Mouse (Mus musculus) embryonic facial prominence, embryonic 14.5 days (tissue): ENCODE results near the gene Mrpl22. TPM values are rescaled to one million over a fixed set of nuclear protein-coding genes. Genes with fewer than 3 reads are reported as not detected.

Experiments
- ATAC-seq: fragments of 200-750 bp; cut with Nextera tagmentation; 2 replicates; pipeline ENCODE4 v1.8.0; 2017; ENCODE audit warnings: low read depth, moderate number of reproducible peaks, moderate TSS enrichment
- DNase-seq: peaks from one replicate; pipeline ENCODE4 v3.0.0-alpha.2; 2015; ENCODE audit warnings: low spot score
- H3K27ac ChIP-seq: fragments of 300-500 bp; sonication (generic); replicated peaks from 2 replicates; pipeline ENCODE4 v1.5.1; 2014; ENCODE audit warnings: low read depth, mild to moderate bottlenecking, low read length, moderate library complexity
- H3K27me3 ChIP-seq: fragments of 300-500 bp; sonication (generic); replicated peaks from 2 replicates; pipeline ENCODE4 v1.6.1; 2014; ENCODE audit warnings: low read length; ENCODE audit not compliant: control insufficient read depth, insufficient read depth
- H3K36me3 ChIP-seq: fragments of 300-500 bp; sonication (generic); 2 replicates; pipeline ENCODE4 v1.6.1; 2014; ENCODE audit warnings: low read length, mixed read lengths; ENCODE audit not compliant: control insufficient read depth, insufficient read depth
- H3K4me1 ChIP-seq: fragments of 300-500 bp; sonication (generic); 2 replicates; pipeline ENCODE4 v1.6.1; 2014; ENCODE audit warnings: antibody characterized with exemption, low read length; ENCODE audit not compliant: control insufficient read depth, insufficient read depth
- H3K4me2 ChIP-seq: fragments of 300-500 bp; sonication (generic); 2 replicates; pipeline ENCODE4 v1.6.1; 2014; ENCODE audit warnings: low read depth, mild to moderate bottlenecking, low read length, moderate library complexity, mixed read lengths
- H3K4me3 ChIP-seq: fragments of 300-500 bp; sonication (generic); 2 replicates; pipeline ENCODE4 v1.5.1; 2014; ENCODE audit warnings: low read depth, mild to moderate bottlenecking, low read length
- H3K9ac ChIP-seq: fragments of 300-500 bp; sonication (generic); 2 replicates; pipeline ENCODE4 v1.6.1; 2014; ENCODE audit warnings: low read depth, mild to moderate bottlenecking, low read length, moderate library complexity, mixed read lengths
- H3K9me3 ChIP-seq: fragments of 300-500 bp; sonication (generic); 2 replicates; pipeline ENCODE4 v1.6.1; 2016; ENCODE audit warnings: low read length; ENCODE audit not compliant: control insufficient read depth
- WGBS: fragments of 180-500 bp; shearing (Covaris S2); extraction: QIAGEN DNeasy Blood & Tissue Kit; methylation state at CpG from one replicate; pipeline ENCODE4 v1.1.7; 2014; 5-methylcytosine and 5-hydroxymethylcytosine counted together
- polyA plus RNA-seq: library from polyadenylated mRNA; unstranded; fragments of >200 nt; fragmentation: Nextera tagmentation; extraction: Ambion mirVana; gene quantifications from 2 replicates; pipeline ENCODE4 v1.2.1, GENCODE M21; 2014

The Mrpl22 gene
- polyA plus RNA-seq, 1 experiment from 2014 or later = 113 TPM

DNA sequence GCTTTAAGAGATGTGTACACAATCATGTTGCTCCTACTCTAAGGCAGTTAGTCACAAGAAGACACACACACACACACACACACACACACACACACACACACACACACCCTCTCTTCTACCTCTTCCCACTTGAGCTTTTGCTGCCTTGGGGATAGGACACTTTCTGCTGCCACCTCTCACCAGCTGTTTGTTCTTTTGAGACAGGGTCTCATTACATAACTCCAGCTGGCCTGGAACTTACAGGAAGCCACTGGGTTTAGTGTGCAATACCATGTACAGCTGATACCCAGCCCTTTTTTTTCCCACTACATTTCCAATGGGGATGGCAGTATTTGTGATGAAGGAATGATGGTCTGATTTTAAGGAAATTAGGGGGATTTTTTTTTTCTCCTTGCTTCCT, 36.2 kb upstream of the Mrpl22 start:
- no peak overlapping the region for H3K27ac ChIP-seq
- no peaks in the 10 kb centered on the region for H3K9me3 ChIP-seq
- DNase-seq = no peak
- no peak for ATAC-seq
- no peak overlapping the region for H3K9ac ChIP-seq
- peaks cover 95% of the 10 kb centered on the region for H3K36me3 ChIP-seq
- no peaks in the 10 kb centered on the region for H3K4me1 ChIP-seq
- no peaks in the 10 kb centered on the region for H3K27me3 ChIP-seq
- H3K4me2 ChIP-seq = no peak overlapping the region
- H3K4me3 ChIP-seq = no peak overlapping the region

DNA sequence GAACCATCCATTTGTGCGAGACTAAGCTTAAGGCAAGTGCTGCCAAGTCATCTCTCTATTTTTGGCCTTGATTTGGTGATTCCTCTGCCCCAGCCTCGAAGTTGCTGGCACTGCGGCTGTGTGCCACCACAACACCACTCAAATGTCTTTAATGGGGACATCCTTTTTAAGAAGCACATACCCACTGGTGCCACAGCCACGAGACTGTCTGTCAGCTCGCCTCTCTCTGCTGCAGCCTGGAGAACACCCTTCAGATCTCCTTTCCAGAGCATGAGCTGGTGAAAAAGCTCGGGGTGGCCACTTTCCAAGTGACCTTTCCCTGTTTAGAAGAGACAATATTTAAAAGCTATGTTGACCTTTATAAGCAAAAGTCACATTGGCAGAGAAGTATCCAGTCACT, 34.8 kb upstream of the Mrpl22 start:
- DNase-seq (no peak), ATAC-seq (no peak)
- Histone ChIP-seq H3K27ac (no peak overlapping the region), H3K4me1 (no peaks in the 10 kb centered on the region), H3K9me3 (no peaks in the 10 kb centered on the region), H3K4me2 (no peak overlapping the region), H3K9ac (no peak overlapping the region), H3K27me3 (no peaks in the 10 kb centered on the region), H3K4me3 (no peak overlapping the region), H3K36me3 (peaks cover 94% of the 10 kb centered on the region)
- WGBS = 91% methylated on average over 6 of the region's 6 CpGs

DNA sequence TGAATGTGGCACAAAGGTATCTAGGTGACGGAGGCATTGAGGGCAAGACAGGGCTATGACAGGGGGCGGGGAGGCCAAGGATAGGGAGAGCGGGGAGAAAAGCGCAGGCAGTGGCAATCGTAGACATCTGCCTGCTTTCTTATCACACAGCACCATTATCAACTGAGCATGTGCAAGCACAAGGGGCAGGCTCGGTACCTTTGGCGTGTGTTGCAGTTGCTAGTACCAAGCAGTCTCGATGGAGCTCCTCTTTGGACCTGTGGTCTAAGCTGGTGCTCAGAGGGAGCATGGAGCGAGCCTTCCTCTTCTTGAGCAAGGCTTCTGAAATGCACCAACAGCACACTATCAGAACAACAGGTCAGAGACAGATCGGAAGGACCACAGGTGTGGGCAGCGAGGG, 32.6 kb upstream of the Mrpl22 start:
- H3K4me1 ChIP-seq = no peaks in the 10 kb centered on the region
- WGBS = 91% methylated on average over 11 of the region's 11 CpGs
- H3K36me3 ChIP-seq = peaks cover 93% of the 10 kb centered on the region

DNA sequence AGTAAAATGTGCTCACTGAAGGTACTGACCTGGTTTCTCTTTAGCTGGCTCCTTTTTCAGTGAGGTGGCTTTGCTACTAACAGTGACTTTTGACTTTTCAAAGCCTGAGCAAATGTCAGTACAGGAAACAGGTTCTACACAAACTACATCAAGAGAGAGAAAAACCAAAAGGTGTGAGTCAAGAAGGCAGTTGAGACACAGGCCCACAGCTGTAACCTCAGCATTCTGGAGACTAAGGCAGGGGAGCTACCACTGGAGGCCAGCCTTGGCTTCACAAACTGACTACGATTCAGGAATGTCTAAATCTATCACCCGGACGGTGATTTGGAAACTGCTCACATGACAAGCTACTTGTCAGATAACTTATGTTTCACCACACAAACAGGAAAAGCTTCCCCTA, 32.0 kb upstream of the Mrpl22 start:
- Histone ChIP-seq H3K4me2 (no peak overlapping the region), H3K9ac (no peak overlapping the region), H3K36me3 (peaks cover 93% of the 10 kb centered on the region), H3K9me3 (no peaks in the 10 kb centered on the region), H3K27me3 (no peaks in the 10 kb centered on the region), H3K4me1 (no peaks in the 10 kb centered on the region), H3K27ac (no peak overlapping the region), H3K4me3 (no peak overlapping the region)
- WGBS = 95% methylated on average over 3 of the region's 3 CpGs
- no peak for ATAC-seq
- no peak for DNase-seq

More for the DNA sequence above, 32.6 kb upstream of the Mrpl22 start:
- no peak for DNase-seq
- no peaks in the 10 kb centered on the region for H3K27me3 ChIP-seq
- H3K9me3 ChIP-seq = no peaks in the 10 kb centered on the region
- H3K9ac ChIP-seq = no peak overlapping the region
- no peak for ATAC-seq
- no peak overlapping the region for H3K4me2 ChIP-seq
- H3K27ac ChIP-seq = no peak overlapping the region
- no peak overlapping the region for H3K4me3 ChIP-seq

DNA sequence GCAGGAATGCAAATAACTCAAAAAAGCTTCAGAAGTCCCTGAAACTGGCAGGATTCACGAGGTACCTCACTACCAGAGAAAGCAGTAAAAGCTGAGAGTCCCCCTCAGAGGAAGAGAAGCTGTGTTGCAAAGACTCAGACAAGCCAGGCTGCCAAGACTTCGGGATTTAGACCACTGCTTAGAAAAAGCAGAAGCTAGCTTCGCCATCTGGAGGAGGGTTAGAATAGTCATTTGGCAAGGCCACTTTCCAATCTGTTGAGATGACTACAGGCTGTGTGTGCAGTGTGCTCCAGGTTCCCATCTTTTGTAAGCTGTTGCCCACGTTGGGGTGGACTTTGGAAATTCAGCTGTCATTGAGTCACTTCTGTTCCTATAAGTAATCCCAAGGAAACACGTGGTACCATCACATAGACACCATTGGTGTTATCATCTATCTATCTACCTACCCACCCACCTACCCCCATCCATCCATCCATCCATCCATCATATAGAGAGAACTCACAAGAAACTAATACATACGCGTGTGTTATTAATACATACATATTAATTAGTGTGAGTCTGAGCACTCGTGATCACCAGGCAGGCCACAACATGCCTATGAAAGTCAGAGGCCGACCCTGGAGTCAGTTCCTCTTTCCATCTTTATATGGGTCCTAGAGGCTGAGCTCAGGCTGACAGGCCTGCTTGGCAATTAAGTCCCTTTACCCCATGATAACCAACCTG, 27.6 kb upstream of the Mrpl22 start:
- ATAC-seq = no peak

DNA sequence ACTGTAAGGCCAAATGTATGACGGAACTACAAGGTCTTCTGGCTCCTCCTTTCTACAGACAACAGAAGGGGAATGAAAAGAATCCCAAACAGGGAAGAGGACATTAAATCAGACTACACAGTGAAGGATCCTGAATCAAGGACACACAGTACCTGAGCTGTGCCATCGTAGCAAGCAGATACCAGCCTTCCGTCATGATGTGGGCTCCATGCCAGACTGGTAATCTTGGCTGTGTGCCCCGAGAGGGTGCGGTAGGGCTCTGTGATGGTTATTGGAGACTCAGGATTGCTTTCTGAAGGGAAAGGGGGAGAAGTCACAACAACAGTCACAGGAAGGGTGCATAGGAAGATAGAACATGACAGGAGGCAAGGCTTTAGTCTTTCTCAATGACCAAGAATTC, 25.2 kb upstream of the Mrpl22 start:
- no peak for ATAC-seq
- WGBS = 82% methylated on average over 5 of the region's 5 CpGs
- H3K27me3 ChIP-seq = no peaks in the 10 kb centered on the region
- H3K36me3 ChIP-seq = peaks cover 92% of the 10 kb centered on the region
- no peak overlapping the region for H3K4me3 ChIP-seq
- H3K4me2 ChIP-seq = no peak overlapping the region
- no peaks in the 10 kb centered on the region for H3K9me3 ChIP-seq
- no peak overlapping the region for H3K9ac ChIP-seq
- no peak overlapping the region for H3K27ac ChIP-seq
- DNase-seq = no peak
- no peaks in the 10 kb centered on the region for H3K4me1 ChIP-seq

More for the DNA sequence above, 27.6 kb upstream of the Mrpl22 start:
- WGBS = 85% methylated on average over 9 of the region's 9 CpGs
- Histone ChIP-seq H3K4me3 (no peak overlapping the region), H3K27me3 (no peaks in the 10 kb centered on the region), H3K9ac (no peak overlapping the region), H3K27ac (no peak overlapping the region), H3K4me1 (no peaks in the 10 kb centered on the region), H3K9me3 (no peaks in the 10 kb centered on the region), H3K4me2 (no peak overlapping the region), H3K36me3 (peaks cover 94% of the 10 kb centered on the region)
- DNase-seq = no peak

DNA sequence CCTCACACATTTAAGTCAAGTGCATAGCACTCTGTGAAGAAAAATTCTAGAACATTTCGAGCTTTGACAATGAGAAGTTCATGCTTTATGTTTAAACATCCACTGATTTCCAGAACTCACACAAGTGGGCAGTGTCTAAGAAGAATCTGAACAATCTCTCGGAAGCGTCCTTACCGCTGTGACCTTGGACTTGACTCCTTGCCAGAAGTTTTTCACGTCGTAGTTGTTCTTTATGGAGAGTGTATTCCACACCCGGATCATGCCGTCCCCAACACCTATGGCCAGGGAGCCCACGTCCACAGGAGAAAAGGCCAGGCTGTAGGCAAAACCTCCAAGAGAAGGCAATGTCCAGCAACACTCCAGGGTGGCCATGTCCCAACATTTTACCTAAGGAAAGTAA, 16.0 kb upstream of the Mrpl22 start:
- 93% methylated on average over 9 of the region's 9 CpGs for WGBS
- DNase-seq (no peak), ATAC-seq (no peak)
- H3K27ac ChIP-seq = no peak overlapping the region
- H3K36me3 ChIP-seq = peaks cover 81% of the 10 kb centered on the region
- no peaks in the 10 kb centered on the region for H3K9me3 ChIP-seq
- no peaks in the 10 kb centered on the region for H3K27me3 ChIP-seq
- no peaks in the 10 kb centered on the region for H3K4me1 ChIP-seq
- no peak overlapping the region for H3K4me3 ChIP-seq
- H3K9ac ChIP-seq = no peak overlapping the region
- no peak overlapping the region for H3K4me2 ChIP-seq

DNA sequence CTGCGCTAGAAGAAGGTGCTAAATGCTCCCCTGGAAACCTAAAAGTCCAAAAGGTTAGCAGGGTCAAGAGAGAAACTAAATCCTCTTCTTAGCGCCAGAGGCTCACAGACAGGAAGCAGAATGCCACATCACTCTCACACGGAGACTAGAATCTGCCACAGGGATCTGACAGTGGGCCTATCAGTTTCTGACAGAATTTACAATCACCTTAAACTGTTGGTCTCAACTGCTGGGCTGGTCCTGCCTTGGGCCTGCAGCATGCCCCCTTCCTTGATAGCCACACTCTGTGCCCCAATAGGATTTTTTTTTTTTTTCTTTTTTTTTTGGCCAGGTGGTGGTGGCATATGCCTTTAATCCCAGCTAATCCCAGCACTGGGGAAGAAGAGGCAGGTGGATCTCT, 14.6 kb upstream of the Mrpl22 start:
- no peak overlapping the region for H3K9ac ChIP-seq
- DNase-seq = no peak
- no peak for ATAC-seq
- no peaks in the 10 kb centered on the region for H3K4me1 ChIP-seq
- H3K36me3 ChIP-seq = peaks cover 83% of the 10 kb centered on the region
- H3K27ac ChIP-seq = no peak overlapping the region
- H3K4me3 ChIP-seq = no peak overlapping the region
- 79% methylated on average over 3 of the region's 3 CpGs for WGBS
- H3K27me3 ChIP-seq = no peaks in the 10 kb centered on the region
- no peak overlapping the region for H3K4me2 ChIP-seq
- no peaks in the 10 kb centered on the region for H3K9me3 ChIP-seq

DNA sequence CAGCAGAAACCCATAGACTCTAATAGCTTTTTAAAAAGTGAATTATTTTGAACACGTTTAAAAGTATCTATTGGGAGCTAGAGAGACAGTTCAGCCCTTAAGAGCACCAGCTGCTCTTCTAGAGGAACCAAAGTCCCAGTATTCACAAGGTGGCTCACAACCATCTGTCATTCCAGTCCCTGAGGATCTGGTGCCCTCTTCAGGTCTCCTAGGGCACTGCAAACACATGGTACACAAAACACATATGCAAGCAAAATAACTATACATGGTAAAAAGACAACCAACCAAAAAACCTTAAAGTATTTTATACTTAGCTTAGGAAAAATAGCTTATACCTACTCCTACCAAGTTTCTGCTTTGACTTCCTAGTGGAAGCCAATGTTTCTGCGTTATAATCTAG, 6.4 kb upstream of the Mrpl22 start:
- 88% methylated on average over 2 of the region's 2 CpGs for WGBS
- Histone ChIP-seq H3K27me3 (no peaks in the 10 kb centered on the region), H3K4me3 (no peak overlapping the region), H3K27ac (no peak overlapping the region), H3K4me1 (0 out of 2 replicates have a peak, but pooled peaks cover 3% of the 10 kb centered on the region), H3K9ac (no peak overlapping the region), H3K36me3 (peaks cover 58% of the 10 kb centered on the region), H3K4me2 (no peak overlapping the region), H3K9me3 (no peaks in the 10 kb centered on the region)
- ATAC-seq (no peak), DNase-seq (no peak)
